Mouse (Mus musculus) heart, adult 18-20 months (tissue): ENCODE data around the gene Psors1c2. TPM values are rescaled to one million over a fixed set of nuclear protein-coding genes. Genes with fewer than 3 reads are reported as not detected.
A peak's percentile ranks its signal among the peaks of the same experiment; 100 is the strongest.
"Not testable (repeated sequence)": the region's sequence is repeated elsewhere in the genome, so short reads cannot be mapped to it uniquely, and the experiment has no call there.

Source experiments
- DNase-seq, 2 experiments: peaks; one replicate each; pipeline ENCODE4 v3.0.0; 2021 to 2022; ENCODE audit warnings: mixed read lengths in 1 of 2
- long read RNA-seq, 2 experiments: library from polyadenylated mRNA; stranded (forward); transcript quantifications; one replicate each; pipeline ENCODE4 v2.0.0; 2021
- total RNA-seq, 2 experiments: library from RNA; stranded (reverse); gene quantifications; 2 replicates each; pipeline ENCODE4 v1.2.3; 2021

Psors1c2 gene
- total RNA-seq, result not detected
- long read RNA-seq, experiment 1, result 0 reads
- long read RNA-seq, experiment 2, result 0 reads

- no peak for DNase-seq
Measured at GRCm38 (mm10) chr17:35532901-35533300, at the start of gene Psors1c2. Psors1c2 (plus strand) TSS chr17:35533201.

GRCm38 (mm10) chr17:35484066-35484465 is 48.9 kb upstream of the Psors1c2 start:
- DNase-seq, result peak; percentile 35 to 69

- peak in 1 of 2 experiments; percentile 11 for DNase-seq
Measured at GRCm38 (mm10) chr17:35485702-35486101, 47.3 kb upstream of the Psors1c2 start.

- DNase-seq, result no peak
Measured at GRCm38 (mm10) chr17:35486726-35487125, 46.3 kb upstream of the Psors1c2 start.

- no peak for DNase-seq
Measured at GRCm38 (mm10) chr17:35488041-35488440, 45.0 kb upstream of the Psors1c2 start.

- no peak for DNase-seq
Measured at GRCm38 (mm10) chr17:35490320-35490719, 42.7 kb upstream of the Psors1c2 start.

GRCm38 (mm10) chr17:35497124-35497523 is 35.9 kb upstream of the Psors1c2 start:
- no peak for DNase-seq

GRCm38 (mm10) chr17:35502226-35502625 is 30.8 kb upstream of the Psors1c2 start:
- no peak for DNase-seq

- no peak for DNase-seq
Measured at GRCm38 (mm10) chr17:35502762-35503161, 30.2 kb upstream of the Psors1c2 start.

- DNase-seq, result no peak
Measured at GRCm38 (mm10) chr17:35503849-35504248, 29.2 kb upstream of the Psors1c2 start.

- DNase-seq, result no peak
Measured at GRCm38 (mm10) chr17:35504628-35505481, 28.1 kb upstream of the Psors1c2 start.

GRCm38 (mm10) chr17:35505776-35506175 is 27.2 kb upstream of the Psors1c2 start, which contains the start of gene Pou5f1:
Pou5f1 (plus strand) TSS chr17:35506018.
- no peak for DNase-seq

GRCm38 (mm10) chr17:35506881-35507280 is 26.1 kb upstream of the Psors1c2 start:
- DNase-seq, result no peak

GRCm38 (mm10) chr17:35507556-35508260 is 25.3 kb upstream of the Psors1c2 start:
- DNase-seq, result no peak

GRCm38 (mm10) chr17:35508279-35508678 is 24.7 kb upstream of the Psors1c2 start:
- not testable (repeated sequence) for DNase-seq

GRCm38 (mm10) chr17:35509284-35509683 is 23.7 kb upstream of the Psors1c2 start:
- DNase-seq, result peak in 1 of 2 experiments; percentile 18

- no peak for DNase-seq
Measured at GRCm38 (mm10) chr17:35512916-35513626, 19.9 kb upstream of the Psors1c2 start.

- peak; percentile 63 to 92 for DNase-seq
Measured at GRCm38 (mm10) chr17:35513886-35514285, 19.1 kb upstream of the Psors1c2 start.

- no peak for DNase-seq
Measured at GRCm38 (mm10) chr17:35514756-35515155, 18.2 kb upstream of the Psors1c2 start.

GRCm38 (mm10) chr17:35515911-35516640 is 16.9 kb upstream of the Psors1c2 start:
- no peak for DNase-seq

- peak; percentile 97 to 98 for DNase-seq
Measured at GRCm38 (mm10) chr17:35516652-35517500, 16.1 kb upstream of the Psors1c2 start, which contains the start of the genes Tcf19 and Cchcr1. Tcf19 (minus strand) TSS chr17:35516824. Cchcr1 (plus strand) TSS chr17:35517100.
